Mouse (Mus musculus) CD4-positive, CD25-positive, alpha-beta regulatory T cell, adult 2 months (primary cell): Measurements from ENCODE around the gene Ccr8.
"Not testable (repeated sequence)": the region's sequence is repeated elsewhere in the genome, so short reads cannot be mapped to it uniquely, and the experiment has no call there.

Experiments
- DNase-seq: peaks from one replicate; pipeline ENCODE4 v3.0.0-alpha.2; 2012; ENCODE audit warnings: low read depth, low spot score

Gene Ccr8

DNA sequence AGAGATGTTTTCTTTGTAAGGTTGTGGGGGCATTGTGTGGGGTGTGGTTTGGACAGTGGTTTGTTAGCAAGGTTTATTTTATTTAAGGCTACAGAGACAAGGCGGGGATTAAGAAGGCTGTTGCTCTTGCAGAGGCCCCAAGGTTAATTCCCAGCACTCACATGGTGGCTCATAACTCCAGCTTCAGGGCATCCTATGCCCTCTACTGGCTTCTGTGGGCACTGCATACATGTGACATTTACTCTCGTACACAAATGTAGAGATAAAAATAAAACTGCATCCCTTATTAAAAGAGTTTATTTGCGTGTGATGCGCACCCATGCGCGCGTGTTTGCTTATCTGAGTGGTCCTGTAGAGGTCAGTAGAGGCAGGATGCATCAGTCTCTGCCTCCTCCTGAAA, 2.8 kb upstream of the Ccr8 start:
- no peak for DNase-seq

DNA sequence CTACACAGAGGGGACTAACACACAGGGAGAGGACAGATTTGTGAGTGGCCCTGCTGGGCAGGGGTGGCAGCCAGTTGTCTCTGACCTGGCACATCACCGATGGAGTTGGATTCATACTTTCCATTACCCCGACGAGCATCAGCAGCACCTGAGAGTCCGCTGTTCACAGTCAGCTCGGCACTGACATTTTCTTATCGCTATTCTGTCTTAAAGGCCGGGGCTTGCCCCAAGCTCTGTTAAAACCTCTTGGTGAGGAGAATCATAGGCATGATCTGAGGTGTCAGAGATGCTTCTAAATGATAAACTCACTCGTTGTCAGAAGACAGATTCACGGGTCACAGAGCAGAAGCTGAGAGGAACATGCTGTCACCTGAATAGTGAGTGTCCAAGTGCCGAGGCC, 828 bp upstream of the Ccr8 start:
- peak; percentile 77 for DNase-seq

DNA sequence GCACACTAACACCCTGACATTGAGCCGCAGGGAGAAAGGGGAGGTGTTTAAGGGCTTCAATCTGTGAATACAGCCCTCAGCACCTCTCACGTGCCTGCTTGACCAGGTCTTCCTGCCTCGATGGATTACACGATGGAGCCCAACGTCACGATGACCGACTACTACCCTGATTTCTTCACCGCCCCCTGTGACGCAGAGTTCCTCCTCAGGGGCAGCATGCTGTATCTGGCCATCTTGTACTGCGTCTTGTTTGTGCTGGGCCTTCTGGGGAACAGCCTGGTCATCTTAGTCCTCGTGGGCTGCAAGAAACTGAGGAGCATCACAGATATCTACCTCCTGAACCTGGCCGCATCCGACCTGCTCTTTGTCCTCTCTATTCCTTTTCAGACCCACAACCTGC, 1.8 kb downstream of the Ccr8 start:
- DNase-seq = no peak

DNA sequence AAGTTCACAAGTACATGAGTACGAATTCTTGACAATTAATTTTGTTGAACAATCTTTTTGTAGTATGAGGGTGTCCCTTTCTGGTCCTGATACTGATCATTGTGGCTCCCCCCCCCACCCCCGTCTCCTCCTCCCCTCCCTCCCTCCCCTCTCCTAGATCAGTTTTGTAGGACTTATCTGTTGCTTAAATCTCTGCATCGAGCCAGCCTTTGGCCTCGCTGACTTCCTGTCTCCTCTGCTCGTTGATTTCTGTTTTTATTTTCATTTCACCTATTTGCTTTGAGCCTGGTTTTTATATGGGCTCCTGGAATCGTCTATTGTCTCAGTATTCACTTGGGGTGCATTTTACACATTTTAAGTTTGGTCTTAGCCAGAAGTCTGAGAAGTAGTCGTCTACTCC, 4.0 kb downstream of the Ccr8 start:
- peak; percentile 74 for DNase-seq

DNA sequence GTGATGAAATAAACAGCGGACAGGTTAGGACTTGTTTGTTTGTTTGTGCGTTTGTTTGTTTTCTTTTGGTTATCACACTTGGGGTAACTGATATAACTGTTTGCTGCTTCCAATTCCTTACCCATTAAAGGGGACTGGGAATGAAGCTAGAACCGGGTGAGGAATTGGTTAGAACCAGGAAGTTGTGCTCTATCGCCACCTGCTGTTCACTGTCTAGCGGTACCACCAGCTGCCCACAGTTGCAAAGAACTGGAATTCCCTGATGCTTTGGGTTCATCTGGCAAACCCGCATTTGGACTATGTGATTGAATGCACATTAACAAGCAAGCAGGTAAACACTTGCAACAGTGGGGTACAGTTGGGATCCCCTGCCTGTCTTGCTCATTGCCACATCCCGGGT, 6.8 kb downstream of the Ccr8 start:
- DNase-seq = peak; percentile 85

DNA sequence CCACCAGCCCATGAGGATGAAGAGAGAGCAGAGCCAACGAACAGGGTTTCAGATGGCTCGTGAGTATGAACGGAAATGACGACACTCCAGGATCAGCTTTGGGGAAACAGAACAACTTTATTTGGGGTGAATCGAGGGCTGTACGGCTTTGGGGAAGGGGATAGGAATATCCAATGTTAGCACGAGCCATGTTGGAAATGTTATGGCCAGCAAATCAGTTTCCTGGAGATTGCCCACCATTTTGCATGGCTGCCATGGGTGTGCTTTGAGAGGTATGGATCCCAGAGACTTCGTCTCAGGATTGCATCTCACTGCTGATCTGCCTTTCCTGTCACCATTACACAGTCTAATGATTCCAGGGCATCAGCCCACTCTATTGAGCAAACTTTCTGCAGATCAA, 7.4 kb downstream of the Ccr8 start:
- DNase-seq = no peak

DNA sequence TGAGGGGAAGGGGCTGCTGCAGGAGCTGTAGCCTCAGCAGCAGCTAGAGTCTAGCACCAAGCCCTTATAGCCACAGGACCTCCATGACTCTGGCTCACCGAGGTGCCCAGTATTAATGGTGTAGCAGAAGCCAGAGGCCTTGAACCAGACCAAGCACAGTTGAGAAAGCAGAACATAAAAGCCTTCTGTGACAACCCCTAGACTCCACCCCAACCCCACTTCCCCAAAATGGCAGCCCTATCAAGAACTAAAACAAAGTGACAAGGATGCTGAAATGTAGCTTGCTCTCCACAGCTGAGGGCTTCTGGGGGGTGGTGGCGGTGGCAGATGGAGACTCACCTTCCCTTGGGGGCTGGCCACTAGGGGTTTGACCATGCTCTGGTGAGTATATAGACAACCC, 9.3 kb downstream of the Ccr8 start:
- no peak for DNase-seq

DNA sequence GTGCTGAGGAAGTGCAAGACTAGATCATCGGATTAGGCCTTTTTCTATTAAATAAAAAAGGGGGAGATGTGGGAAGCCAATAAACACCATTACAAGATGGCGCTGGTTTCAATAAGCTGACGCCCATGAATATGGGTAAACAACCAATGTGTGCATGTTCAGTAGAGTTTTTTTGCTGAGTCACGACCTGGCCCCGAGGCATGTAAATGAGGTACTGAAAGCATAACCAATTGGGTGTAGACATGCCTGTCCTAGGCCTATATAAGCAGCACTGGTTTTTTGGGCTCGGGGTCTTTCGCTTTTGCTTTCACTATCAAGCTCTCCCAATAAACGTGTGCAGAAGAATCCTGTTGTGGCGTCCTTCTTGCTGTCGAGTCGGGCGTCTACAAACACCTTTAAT, 17.0 kb downstream of the Ccr8 start:
- DNase-seq = not testable (repeated sequence)

DNA sequence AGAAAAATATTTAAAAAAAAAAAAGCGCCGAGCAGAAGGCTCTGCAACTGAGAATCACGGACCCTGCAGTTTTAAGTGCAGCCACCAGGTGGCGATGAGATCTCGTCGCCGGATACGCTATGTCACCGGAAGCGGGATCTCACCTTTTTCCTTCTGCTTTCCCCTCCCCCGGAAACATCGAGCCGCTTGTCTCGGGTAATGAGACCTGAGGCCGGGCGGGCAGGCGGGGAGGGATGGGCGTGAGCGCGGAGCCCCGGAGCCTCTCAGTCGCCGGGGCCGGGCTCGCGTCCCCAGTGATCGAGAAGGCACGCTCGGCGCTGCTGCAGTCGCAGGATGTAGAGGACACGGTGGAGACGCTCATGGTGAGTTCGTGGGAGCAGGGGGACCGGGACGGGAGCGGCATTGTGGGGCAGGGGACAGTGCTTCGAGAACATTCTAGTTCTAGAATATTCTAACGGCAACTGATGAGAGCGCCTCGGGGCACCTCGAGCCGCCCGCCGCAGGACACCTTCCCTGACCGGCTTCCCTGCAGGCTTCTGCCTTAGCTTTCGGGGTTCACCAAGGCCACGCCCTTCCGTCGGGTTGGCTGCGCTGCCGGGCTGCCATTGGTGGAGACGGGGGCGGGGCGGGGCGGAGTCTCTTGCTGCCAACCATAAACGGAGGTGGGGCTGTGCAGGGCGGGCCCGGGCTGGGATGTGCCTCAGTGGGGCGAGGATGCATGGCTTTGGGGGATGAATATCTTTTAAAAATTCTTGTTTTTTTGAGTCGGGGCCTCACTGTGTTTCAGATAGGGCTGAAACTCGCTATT, 18.5 kb downstream of the Ccr8 start, which contains the start of gene Slc25a38:
Slc25a38 (plus strand) TSS at position 164 of the 808 bp plus-strand sequence.
- DNase-seq = peak; percentile 97

DNA sequence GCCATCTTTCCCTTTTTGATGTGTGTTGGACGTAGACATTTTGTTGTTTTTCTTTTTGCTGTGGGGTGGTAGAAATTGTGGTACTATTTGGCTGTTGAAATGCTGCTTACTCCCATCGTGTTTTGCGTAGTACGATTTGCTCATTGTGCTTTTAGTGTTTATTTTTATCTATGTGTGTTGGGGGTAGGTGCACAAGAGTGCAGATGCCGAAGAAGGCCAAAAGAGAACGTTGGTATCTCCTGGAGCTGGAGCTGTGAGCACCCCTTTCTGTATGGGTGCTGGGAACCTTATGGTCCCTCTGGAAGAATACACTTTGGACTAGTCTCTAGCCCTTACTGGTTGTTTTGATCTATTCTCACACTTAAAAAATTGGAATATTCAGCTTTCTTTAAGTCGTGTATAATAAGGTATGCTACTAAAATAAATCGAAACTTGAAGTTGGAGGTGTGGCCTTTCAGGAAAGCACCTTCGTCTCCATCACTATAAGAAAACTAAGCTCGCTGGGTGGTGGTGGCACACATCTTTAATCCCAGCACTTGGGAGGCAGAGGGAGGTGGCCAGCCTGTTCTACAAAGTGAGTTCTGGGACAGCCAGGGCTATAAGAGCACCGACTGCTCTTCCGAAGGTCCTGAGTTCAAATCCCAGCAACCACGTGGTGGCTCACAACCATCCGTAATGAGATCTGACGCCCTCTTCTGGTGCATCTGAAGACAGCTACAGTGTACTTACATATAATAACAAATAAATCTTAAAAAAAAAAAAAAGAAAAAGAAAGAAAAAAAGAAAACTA, 19.4 kb downstream of the Ccr8 start:
- no peak for DNase-seq

DNA sequence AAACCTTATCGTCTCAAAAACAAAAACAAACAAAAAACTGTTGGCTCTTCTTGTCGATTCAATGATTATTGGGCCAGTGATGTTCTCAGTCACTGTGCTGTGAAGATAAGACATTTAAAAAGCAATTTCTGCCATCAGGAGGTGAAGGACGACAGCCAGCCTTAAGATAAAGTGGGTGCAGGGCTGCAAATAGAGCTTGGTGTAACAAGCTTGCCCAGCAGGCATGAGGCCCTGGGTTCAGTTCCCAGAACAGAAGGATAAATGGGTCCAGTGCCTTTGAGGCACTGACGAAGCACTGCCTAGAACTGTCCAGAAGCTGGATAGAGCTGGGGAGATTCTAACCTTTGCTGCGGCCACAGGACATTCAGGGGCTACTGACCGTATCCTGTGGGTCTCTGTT, 20.6 kb downstream of the Ccr8 start:
- no peak for DNase-seq

DNA sequence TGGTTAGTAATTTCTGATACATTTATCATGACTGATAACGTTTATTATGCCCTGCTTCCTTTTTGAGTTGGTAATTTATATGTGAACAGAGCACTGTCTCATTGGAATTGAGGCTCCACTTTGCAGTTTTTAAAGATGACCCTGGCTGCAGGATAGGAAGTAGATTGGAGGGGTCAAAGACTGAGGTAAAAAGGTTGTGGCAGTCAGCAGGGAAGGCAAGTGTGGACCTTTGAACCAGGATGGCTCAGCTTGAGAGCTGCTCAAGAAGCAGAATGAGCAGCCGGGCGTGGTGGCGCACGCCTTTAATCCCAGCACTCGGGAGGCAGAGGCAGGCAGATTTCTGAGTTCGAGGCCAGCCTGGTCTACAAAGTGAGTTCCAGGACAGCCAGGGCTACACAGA, 21.5 kb downstream of the Ccr8 start:
- no peak for DNase-seq

DNA sequence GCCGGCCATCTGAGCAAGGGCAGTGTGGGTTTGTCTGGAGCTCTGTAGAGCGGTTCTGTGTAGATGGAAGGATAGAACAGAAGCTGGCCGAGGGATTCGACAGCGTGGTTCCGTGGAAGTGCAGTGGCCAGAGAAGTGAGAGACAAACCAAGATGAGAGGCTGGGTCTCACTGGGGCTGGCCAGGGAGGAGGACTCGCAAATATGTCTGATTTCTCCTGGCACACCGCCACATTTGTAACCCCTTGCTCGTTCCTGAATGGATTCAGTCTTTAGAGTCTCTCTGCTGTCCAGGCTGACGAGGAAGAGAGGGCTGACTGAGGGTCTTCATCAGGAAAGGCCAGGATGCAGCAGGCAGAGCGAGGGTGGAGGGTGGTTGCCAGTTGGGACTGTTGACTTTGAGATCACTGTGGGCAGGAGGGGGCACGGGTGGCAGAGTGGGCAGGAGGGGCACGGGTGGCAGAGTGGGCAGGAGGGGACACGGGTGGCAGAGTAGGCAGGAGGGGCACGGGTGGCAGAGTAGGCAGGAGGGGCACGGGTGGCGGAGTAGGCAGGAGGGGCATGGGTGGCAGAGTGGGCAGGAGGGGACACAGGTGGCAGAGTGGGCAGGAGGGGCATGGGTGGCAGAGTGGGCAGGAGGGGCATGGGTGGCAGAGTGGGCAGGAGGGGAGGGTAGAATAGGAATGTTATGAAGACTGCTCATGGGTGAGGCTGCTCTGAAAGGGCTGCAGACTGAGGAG, 22.3 kb downstream of the Ccr8 start:
- DNase-seq = no peak

DNA sequence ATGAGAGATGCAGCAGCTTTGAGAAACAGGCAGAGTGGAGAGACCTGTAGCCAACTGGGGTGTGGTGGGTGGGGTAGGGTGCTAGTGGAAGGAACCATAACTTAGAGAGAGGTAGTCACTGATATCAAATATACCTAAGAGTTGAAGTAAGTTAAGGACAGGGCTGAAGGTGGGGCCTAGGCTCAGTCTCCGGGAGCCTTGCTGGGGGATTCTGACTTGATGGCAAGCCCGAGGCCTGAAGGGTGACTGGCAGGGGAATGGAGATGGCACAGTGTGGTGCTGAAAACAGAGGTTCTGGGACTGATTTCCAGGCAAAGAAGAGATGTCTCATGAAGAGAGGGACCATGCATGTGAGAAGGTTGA, 22.9 kb downstream of the Ccr8 start:
- no peak for DNase-seq

DNA sequence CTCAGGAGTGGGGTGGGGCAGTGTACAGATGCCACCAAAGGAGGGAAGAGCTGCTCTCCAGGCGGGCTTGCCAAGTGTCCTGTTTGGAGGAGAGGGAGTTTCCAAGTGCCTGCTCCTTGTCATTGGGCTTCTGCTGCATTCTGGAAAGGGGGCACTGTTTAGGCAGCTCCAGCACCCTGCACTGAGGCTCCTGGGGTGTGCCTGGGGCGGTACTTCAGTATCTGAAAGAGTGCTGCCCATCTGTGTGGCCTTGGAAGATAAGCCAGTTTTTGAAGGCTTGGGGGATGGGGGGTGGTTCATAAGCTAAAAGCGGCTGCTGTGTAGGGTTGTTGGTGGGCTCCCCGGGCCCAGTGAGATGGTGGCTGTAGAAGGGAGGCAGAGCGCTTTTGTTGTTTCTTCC, 23.7 kb downstream of the Ccr8 start:
- DNase-seq = no peak

DNA sequence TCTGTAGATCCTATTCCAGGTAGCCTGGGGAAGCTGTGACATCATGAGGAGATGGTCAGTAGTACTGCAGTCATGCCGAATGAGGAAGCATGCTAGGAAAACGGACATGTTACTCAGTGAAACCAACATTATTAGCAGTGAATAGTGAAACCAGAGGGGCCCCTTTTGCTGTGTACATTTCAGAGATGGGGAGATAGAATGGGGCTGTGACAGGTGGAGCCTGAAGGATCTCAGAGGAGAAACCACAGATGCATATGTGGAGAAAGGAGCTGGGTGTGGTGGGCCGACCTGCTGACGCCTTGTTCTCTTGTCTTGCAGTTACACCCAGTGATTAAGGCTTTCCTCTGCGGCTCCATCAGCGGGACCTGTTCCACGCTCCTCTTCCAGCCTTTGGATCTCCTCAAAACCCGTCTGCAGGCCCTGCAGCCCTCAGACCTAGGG, 24.3 kb downstream of the Ccr8 start:
- no peak for DNase-seq

DNA sequence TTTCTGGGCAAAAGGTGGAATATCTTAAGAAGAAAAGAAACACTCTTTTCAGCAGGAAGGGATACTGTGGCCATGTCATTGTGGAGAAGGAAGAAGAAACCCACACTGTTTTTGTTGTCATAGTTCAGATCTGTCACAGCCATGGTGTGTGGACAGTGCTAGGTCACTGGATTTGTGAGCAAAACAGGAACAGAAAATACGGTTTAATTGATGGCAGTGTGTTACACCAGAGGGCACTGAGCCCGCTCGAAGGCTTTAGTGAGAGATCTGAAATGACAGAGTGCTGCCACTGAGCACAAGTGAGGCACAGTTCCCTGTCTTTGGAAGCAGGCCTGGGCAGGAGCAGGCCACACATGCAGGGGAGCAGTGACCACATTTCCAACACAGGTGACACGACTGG, 26.3 kb downstream of the Ccr8 start:
- no peak for DNase-seq

DNA sequence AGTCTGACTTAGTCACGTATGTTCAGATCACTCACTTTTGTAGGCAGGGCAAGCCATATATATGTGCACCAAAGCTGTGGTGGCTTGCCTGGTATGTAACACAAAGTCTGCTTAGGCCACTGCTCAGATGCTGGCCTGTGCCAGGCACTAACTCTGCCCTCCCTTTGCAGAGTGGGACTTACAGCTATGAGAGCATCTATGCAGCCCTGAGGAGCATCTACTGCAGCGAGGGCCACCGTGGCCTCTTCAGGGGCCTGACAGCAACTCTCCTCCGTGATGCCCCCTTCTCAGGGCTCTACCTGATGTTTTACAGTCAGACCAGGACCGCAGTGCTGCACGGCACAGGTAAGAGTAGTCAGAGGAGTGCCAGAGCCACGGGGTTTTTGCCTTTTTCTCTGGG, 28.6 kb downstream of the Ccr8 start:
- no peak for DNase-seq

DNA sequence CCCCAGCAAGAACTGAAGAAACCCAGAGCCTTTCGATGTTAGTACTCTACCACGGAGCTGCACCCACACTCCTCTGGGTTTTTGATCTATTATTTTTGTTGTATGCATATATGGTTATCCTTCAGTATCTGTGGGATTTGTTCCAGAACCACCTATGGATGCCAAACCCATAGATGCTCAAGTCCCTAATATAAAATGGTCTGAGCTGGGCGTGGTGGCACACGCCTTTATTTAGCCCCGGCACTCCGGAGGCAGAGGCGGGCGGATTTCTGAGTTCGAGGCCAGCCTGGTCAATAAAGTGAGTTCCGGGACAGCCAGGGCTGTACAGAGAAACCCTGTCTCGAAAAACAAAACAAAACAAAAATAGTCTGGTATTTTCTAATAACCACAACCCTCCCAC, 35.0 kb downstream of the Ccr8 start:
- DNase-seq = no peak

DNA sequence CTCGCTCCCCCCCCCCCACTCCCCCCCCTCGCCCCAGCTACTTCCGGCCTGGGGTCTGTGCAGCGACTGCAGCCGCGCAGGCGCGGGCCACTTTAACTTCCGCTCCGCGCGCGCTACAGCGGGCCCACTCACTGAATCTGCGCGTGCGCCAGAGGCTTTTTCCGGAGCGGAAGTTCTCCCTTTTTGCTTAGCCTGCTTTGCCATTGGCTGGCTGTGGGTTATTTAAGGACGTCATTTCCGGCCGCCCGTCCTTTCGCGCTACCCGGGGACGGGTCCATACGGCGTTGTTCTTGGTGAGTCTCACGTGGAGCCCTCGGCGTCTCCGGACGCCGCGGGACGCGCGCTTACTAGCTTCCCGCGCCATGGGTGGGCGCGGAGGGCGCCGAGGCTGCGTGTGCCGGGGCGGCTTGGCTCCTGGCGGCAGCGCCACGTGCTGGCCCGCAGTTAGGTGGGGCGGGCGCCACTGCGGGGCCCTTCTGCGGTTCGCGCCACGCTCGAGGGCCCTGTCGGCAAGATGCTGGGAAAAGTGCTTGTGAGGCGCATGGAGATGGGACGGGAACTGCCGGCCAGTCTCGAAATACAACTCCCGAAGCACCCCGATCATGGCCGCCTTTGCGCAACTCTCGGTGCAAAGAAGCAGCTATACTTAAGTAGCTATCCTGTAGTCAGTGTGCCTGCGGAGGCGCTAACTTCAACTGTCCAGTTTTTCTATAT, 35.8 kb downstream of the Ccr8 start, which contains the start of gene Rpsa:
Rpsa (plus strand) TSS at position 152 of the 714 bp plus-strand sequence.
- peak; percentile 99 for DNase-seq

DNA sequence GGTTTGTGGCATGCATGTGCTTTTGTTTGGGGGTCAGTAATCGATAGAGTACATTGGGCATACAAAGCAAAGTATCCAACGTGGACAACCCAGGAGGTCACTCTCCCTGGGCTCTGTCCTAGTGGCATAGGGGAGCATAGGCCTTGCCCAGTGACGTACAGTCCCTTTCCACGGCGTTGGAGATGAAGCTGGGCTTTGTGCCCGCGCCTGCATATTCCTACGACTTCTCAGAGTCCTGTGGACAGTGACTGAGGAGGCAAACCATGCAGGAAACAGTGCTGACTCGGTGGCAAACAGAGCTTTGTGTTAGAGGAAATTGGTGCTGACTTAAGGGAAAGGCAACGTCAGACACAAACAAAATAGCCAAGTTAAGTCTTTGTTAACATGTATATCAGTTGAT, 37.4 kb downstream of the Ccr8 start:
- DNase-seq = peak; percentile 24
